Mouse (Mus musculus): ENCODE measurements around the gene Stam2. TPM values are rescaled to one million over a fixed set of nuclear protein-coding genes. Genes with fewer than 3 reads are reported as not detected.

Stam2 gene
- 12.9 TPM for polyA plus RNA-seq (2012; fragmentation: generic; extraction: Trizol)
- long read RNA-seq, experiment 1, full-length matches to known transcripts, result 10 of 14 reads
- long read RNA-seq, experiment 1, partial matches to known transcripts, result 2 of 14 reads
- long read RNA-seq, experiment 1, other reads (novel, unspliced or antisense), result 2 of 14 reads
- long read RNA-seq, experiment 2, full-length matches to known transcripts, result 179 of 201 reads
- long read RNA-seq, experiment 2, partial matches to known transcripts, result 4 of 201 reads
- long read RNA-seq, experiment 2, other reads (novel, unspliced or antisense), result 18 of 201 reads

DNA sequence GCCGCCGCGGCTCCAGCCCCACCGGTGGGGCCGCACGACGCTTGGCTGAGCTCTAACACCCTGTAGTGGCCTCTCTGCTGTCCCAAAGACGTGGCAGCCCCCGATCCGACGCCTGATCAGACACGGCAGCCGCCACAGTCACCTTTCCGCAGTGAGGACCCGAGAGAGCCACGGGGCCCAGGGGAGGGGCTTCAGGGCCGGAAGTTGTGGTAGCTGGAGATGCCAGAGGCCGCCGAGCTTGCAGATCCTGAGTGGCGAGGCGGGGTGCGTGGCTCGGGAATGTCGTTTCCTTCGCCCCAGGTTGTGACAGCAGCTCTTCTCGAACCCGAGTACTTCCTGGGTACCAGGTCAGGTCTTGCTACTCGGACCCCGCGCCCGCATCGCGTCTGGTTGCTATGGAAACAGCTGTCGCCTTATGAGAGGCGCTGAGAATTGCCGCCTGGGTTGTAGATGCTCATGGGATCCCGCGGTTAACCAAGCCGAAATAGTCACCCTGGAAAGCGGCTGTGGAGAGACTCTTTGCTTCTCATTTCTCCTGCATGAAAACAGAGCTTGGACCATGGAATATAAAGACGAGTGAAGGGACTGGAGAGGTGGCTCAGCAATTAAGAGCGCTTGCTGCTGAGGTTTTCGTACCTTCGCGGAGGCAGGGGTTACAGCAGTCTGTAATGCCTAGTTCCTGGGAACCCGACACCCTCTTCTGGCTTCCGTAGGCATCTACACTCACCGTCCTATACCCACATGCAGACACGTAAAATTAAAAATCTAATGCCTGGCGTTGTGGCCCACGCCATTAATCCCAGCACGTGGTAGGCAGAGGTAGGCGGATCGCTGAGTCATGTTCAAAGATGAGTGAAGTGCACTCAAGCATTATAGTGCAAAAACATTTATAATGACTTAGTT is at the start of gene Stam2:
TSS of gene Stam2 (minus strand) at position 26 of the 903 bp plus-strand sequence.
- H3K4me3 ChIP-seq (ENCODE audit: insufficient read depth, poor library complexity, severe bottlenecking), result peak within 1 kb of the TSS; percentile 83
- H3K27me3 ChIP-seq (ENCODE audit: control insufficient read depth, insufficient read depth, insufficient read length), result no peaks in the 10 kb centered on the region
- peaks cover 44% of the 10 kb centered on the region for H3K79me2 ChIP-seq (ENCODE audit: control insufficient read depth, insufficient read depth)
- H3ac ChIP-seq (ENCODE audit: control insufficient read depth, insufficient read length, low read depth), result peak within 1 kb of the TSS; percentile 83
- TF ChIP-seq MAX (IDR thresholded peaks at IDR 0.05) (peak; percentile 96), MYOG (IDR thresholded peaks at IDR 0.05; ENCODE audit: control insufficient read depth, extremely low read depth, insufficient read length) (no peak), USF1 (IDR thresholded peaks at IDR 0.05; ENCODE audit: low read depth) (peak; percentile 54)
- H3K36me3 ChIP-seq (ENCODE audit: control insufficient read depth, insufficient read depth), result peaks cover 5% of the 10 kb centered on the region
- peaks cover 32% of the 10 kb centered on the region for H3K79me3 ChIP-seq (ENCODE audit: low read depth)

DNA sequence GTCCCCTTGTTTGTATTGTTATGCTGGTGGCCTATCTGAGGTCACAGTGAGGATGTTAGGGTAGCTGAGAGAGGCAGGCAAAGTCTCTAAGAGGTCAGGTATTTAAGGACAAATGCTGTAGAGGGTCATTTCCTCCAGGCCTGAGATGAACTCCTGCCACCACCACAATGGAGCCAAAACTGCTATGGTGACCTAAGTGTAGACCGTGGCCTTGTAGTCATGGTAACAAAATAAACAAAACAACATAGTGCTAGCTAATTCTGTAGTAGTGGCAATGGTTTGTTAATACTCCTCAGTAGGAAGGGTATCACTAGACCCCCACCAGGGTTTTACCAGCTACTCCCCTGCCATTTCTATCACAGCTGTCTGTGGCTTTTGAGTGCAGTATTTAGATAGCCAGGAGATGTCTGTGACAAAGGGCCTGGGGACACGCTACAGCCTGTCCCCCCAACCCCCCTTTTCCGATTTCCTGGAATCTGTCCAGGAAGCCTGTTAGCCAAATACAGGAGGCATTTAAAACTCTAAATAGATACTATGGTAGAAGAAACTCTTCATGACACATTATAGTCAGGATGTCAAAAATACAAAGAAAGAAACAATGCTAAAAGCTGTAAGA is 43.1 kb upstream of the Stam2 start:
- no peak for TF ChIP-seq FOSL1 (IDR thresholded peaks at IDR 0.05; ENCODE audit: insufficient read depth, low read length, poor library complexity, severe bottlenecking)
- no peak for TF ChIP-seq MYOD1 (IDR thresholded peaks at IDR 0.05; ENCODE audit: control insufficient read depth, insufficient read length, low read depth)
- TF ChIP-seq USF1 (IDR thresholded peaks at IDR 0.05; ENCODE audit: low read depth), result no peak
- TF ChIP-seq CEBPB (IDR thresholded peaks at IDR 0.05; ENCODE audit: low read depth), result no peak
- TF ChIP-seq MAX (IDR thresholded peaks at IDR 0.05), result no peak
- no peak for TF ChIP-seq CTCF (IDR thresholded peaks at IDR 0.05; ENCODE audit: control insufficient read depth, insufficient read depth, insufficient read length)
- TF ChIP-seq MYOG (IDR thresholded peaks at IDR 0.05; ENCODE audit: control insufficient read depth, extremely low read depth, insufficient read length), result no peak
- no peaks in the 10 kb centered on the region for H3K79me3 ChIP-seq (ENCODE audit: low read depth)
- H3K79me2 ChIP-seq (ENCODE audit: control insufficient read depth, insufficient read depth), result no peaks in the 10 kb centered on the region
- no peaks in the 10 kb centered on the region for H3K36me3 ChIP-seq (ENCODE audit: control insufficient read depth, insufficient read depth)
- no peak overlapping the region for H3K4me3 ChIP-seq (ENCODE audit: insufficient read depth, poor library complexity, severe bottlenecking)
- H3K27me3 ChIP-seq (ENCODE audit: control insufficient read depth, insufficient read depth, insufficient read length), result no peaks in the 10 kb centered on the region
- H3ac ChIP-seq (ENCODE audit: control insufficient read depth, insufficient read length, low read depth), result no peak overlapping the region

GRCm38 (mm10) chr2:52779987-52780386 is 37.9 kb upstream of the Stam2 start:
- Histone ChIP-seq H3K79me3 (ENCODE audit: low read depth) (no peaks in the 10 kb centered on the region), H3K79me2 (ENCODE audit: control insufficient read depth, insufficient read depth) (no peaks in the 10 kb centered on the region), H3K36me3 (ENCODE audit: control insufficient read depth, insufficient read depth) (no peaks in the 10 kb centered on the region), H3ac (ENCODE audit: control insufficient read depth, insufficient read length, low read depth) (no peak overlapping the region), H3K27me3 (ENCODE audit: control insufficient read depth, insufficient read depth, insufficient read length) (no peaks in the 10 kb centered on the region), H3K4me3 (ENCODE audit: insufficient read depth, poor library complexity, severe bottlenecking) (no peak overlapping the region)
- no peak for TF ChIP-seq MYOG (IDR thresholded peaks at IDR 0.05; ENCODE audit: control insufficient read depth, extremely low read depth, insufficient read length)
- TF ChIP-seq FOSL1 (IDR thresholded peaks at IDR 0.05; ENCODE audit: insufficient read depth, low read length, poor library complexity, severe bottlenecking), result no peak

GRCm38 (mm10) chr2:52779381-52779780 is 37.3 kb upstream of the Stam2 start:
- no peak for TF ChIP-seq MYOG (IDR thresholded peaks at IDR 0.05; ENCODE audit: control insufficient read depth, extremely low read depth, insufficient read length)
- H3ac ChIP-seq (ENCODE audit: control insufficient read depth, insufficient read length, low read depth), result no peak overlapping the region
- H3K79me2 ChIP-seq (ENCODE audit: control insufficient read depth, insufficient read depth), result no peaks in the 10 kb centered on the region
- H3K79me3 ChIP-seq (ENCODE audit: low read depth), result no peaks in the 10 kb centered on the region
- no peak overlapping the region for H3K4me3 ChIP-seq (ENCODE audit: insufficient read depth, poor library complexity, severe bottlenecking)
- H3K36me3 ChIP-seq (ENCODE audit: control insufficient read depth, insufficient read depth), result no peaks in the 10 kb centered on the region
- H3K27me3 ChIP-seq (ENCODE audit: control insufficient read depth, insufficient read depth, insufficient read length), result peaks cover 4% of the 10 kb centered on the region

DNA sequence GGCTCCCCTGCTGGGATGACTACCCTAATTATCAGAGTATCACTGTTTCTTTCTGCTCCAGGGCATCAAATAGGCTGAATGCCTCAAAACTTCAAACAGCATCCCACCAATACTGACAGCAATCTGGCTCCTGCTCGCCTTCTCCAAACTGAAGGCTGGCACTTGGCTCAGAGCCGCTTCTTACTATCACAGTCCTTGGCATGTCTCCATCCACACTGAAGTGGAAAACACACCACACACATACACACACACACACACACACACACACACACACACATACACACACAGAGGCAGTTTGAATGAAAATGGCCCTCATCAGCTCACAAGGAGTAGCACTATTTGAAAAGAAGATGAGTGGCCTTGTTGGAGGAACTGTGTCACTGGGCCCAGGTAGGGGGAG is 35.8 kb upstream of the Stam2 start:
- Histone ChIP-seq H3K36me3 (ENCODE audit: control insufficient read depth, insufficient read depth) (no peaks in the 10 kb centered on the region), H3K4me3 (ENCODE audit: insufficient read depth, poor library complexity, severe bottlenecking) (no peak overlapping the region)
- TF ChIP-seq MAX (IDR thresholded peaks at IDR 0.05), result no peak
- TF ChIP-seq FOSL1 (IDR thresholded peaks at IDR 0.05; ENCODE audit: insufficient read depth, low read length, poor library complexity, severe bottlenecking), result no peak
- TF ChIP-seq USF1 (IDR thresholded peaks at IDR 0.05; ENCODE audit: low read depth), result no peak
- TF ChIP-seq MYOG (IDR thresholded peaks at IDR 0.05; ENCODE audit: control insufficient read depth, extremely low read depth, insufficient read length), result no peak
- no peak for TF ChIP-seq CEBPB (IDR thresholded peaks at IDR 0.05; ENCODE audit: low read depth)
- no peak for TF ChIP-seq MYOD1 (IDR thresholded peaks at IDR 0.05; ENCODE audit: control insufficient read depth, insufficient read length, low read depth)
- TF ChIP-seq CTCF (IDR thresholded peaks at IDR 0.05; ENCODE audit: control insufficient read depth, insufficient read depth, insufficient read length), result no peak

More for the DNA sequence above, 35.8 kb upstream of the Stam2 start:
- H3K27me3 ChIP-seq (ENCODE audit: control insufficient read depth, insufficient read depth, insufficient read length), result peaks cover 4% of the 10 kb centered on the region
- H3K79me2 ChIP-seq (ENCODE audit: control insufficient read depth, insufficient read depth), result no peaks in the 10 kb centered on the region
- H3ac ChIP-seq (ENCODE audit: control insufficient read depth, insufficient read length, low read depth), result no peak overlapping the region
- H3K79me3 ChIP-seq (ENCODE audit: low read depth), result no peaks in the 10 kb centered on the region

Measured in C2C12 (cell line).